Mouse (Mus musculus) heart, postnatal 25 days (tissue): Measurements from ENCODE around the gene Gm21060. TPM values are rescaled to one million over a fixed set of nuclear protein-coding genes. Genes with fewer than 3 reads are reported as not detected.

ENCODE experiments used
- total RNA-seq, 2 experiments: library from RNA; stranded (reverse); gene quantifications; 2 replicates each; pipeline ENCODE4 v1.2.3; 2021

Gene Gm21060
- total RNA-seq, 2 experiments from 2014 or later, result not detected

Other genes with a start within 250 kb of the Gm21060 start
- gene Zfp950, start 156.2 kb downstream of the Gm21060 start, total RNA-seq, result 10 to 100 TPM; 15.1 to 17.8 TPM
- under 1 TPM in 1 of 2 experiments, not detected in 1; 0.16 TPM for gene Gm7102, start 120.8 kb downstream of the Gm21060 start, total RNA-seq
- not detected for gene Gm6020, start 113.2 kb downstream of the Gm21060 start, total RNA-seq
- gene Csf2ra, start 68.6 kb downstream of the Gm21060 start, total RNA-seq, result 1 to 10 TPM; 7.6 to 8.1 TPM